In genomic region chrX:100774341-100774811, GRCm38 (mm10) we compare ENCODE assay signal across 8 mouse cellular contexts. TPM values are rescaled to one million over a fixed set of nuclear protein-coding genes. Genes with fewer than 3 reads are reported as not detected.
DNase-seq lines count a peak whose midpoint lies in the region; ATAC-seq lines count a peak whose summit lies in the region.
"Had no signal": no experiment of that assay in that cellular context is flagged by ENCODE, and none has a peak within 500 bp of the region (broad histone marks: within the 10 kb centered on the region; RNA-seq: fewer than 3 reads in every experiment).

No protein-coding gene starts in this region.

- H3K27me3 ChIP-seq in forebrain, embryonic 14.5 days (replicated peaks; ENCODE audit: control insufficient read depth, insufficient read depth, low read length) = no peaks in the 10 kb centered on the region
- peaks cover 27% of the 10 kb centered on the region; the same call in 1 of the 2 replicates for H3K27me3 ChIP-seq in hindbrain, embryonic 10.5 days (ENCODE audit: insufficient read depth, poor library complexity, severe bottlenecking)
- peaks cover 25% of the 10 kb centered on the region for H3K27me3 ChIP-seq in limb, embryonic 12.5 days
- no peaks in the 10 kb centered on the region for H3K27me3 ChIP-seq in midbrain, embryonic 12.5 days

- H3K9ac ChIP-seq in forebrain, embryonic 14.5 days (ENCODE audit: low read length) = peak overlapping the region; percentile 54
- H3K9ac ChIP-seq in limb, embryonic 12.5 days (replicated peaks) = peak overlapping the region; percentile 69
- peak overlapping the region; percentile 46; the same call in 1 of the 2 replicates for H3K9ac ChIP-seq in midbrain, embryonic 12.5 days (replicated peaks)

- H3K36me3 ChIP-seq in forebrain, embryonic 14.5 days (ENCODE audit: control insufficient read depth, insufficient read depth, low read length) = no peaks in the 10 kb centered on the region
- no peaks in the 10 kb centered on the region for H3K36me3 ChIP-seq in hindbrain, embryonic 10.5 days
- H3K36me3 ChIP-seq in limb, embryonic 12.5 days = no peaks in the 10 kb centered on the region
- H3K36me3 ChIP-seq in midbrain, embryonic 12.5 days = no peaks in the 10 kb centered on the region

- H3K27ac ChIP-seq in forebrain, embryonic 14.5 days (ENCODE audit: low read depth, low read length) = no peak overlapping the region
- peak overlapping the region; percentile 82 for H3K27ac ChIP-seq in hindbrain, embryonic 10.5 days
- H3K27ac ChIP-seq in limb, embryonic 12.5 days = no peak overlapping the region
- no peak overlapping the region for H3K27ac ChIP-seq in midbrain, embryonic 12.5 days (replicated peaks)
- H3K27ac ChIP-seq: macrophage had no signal

- H3K4me3 ChIP-seq in forebrain, embryonic 14.5 days (ENCODE audit: low read depth, low read length) = peak overlapping the region; percentile 23
- H3K4me3 ChIP-seq in hindbrain, embryonic 10.5 days = peak overlapping the region; percentile 55
- H3K4me3 ChIP-seq in limb, embryonic 12.5 days (replicated peaks) = peak overlapping the region; percentile 44
- H3K4me3 ChIP-seq in midbrain, embryonic 12.5 days = peak overlapping the region; percentile 40

- H3K4me1 ChIP-seq in forebrain, embryonic 14.5 days (ENCODE audit: control insufficient read depth, insufficient read depth, low read length) = no peaks in the 10 kb centered on the region
- peaks cover 6% of the 10 kb centered on the region for H3K4me1 ChIP-seq in hindbrain, embryonic 10.5 days (replicated peaks)
- H3K4me1 ChIP-seq in limb, embryonic 12.5 days (replicated peaks) = peaks cover 3% of the 10 kb centered on the region
- 0 out of 2 replicates have a peak, but pooled peaks cover 6% of the 10 kb centered on the region for H3K4me1 ChIP-seq in midbrain, embryonic 12.5 days

- no peaks in the 10 kb centered on the region for H3K9me3 ChIP-seq in forebrain, embryonic 14.5 days (replicated peaks; ENCODE audit: control insufficient read depth, low read length)
- H3K9me3 ChIP-seq in hindbrain, embryonic 10.5 days = no peaks in the 10 kb centered on the region
- no peaks in the 10 kb centered on the region for H3K9me3 ChIP-seq in limb, embryonic 12.5 days
- no peaks in the 10 kb centered on the region for H3K9me3 ChIP-seq in midbrain, embryonic 12.5 days

- ATAC-seq in forebrain, embryonic 14.5 days = no peak
- no peak for ATAC-seq in limb, embryonic 12.5 days (ENCODE audit: insufficient number of reproducible peaks, insufficient read depth, low FRiP score, low TSS enrichment, low read depth)
- ATAC-seq in midbrain, embryonic 12.5 days (ENCODE audit: low FRiP score, low read depth) = no peak

- DNase-seq in MN1 (ENCODE audit: low spot score) = peak; percentile 40
- DNase-seq in brain, adult 2 months (ENCODE audit: low read depth, low spot score) = peak; percentile 62
- DNase-seq in forebrain, embryonic 14.5 days (ENCODE audit: low spot score) = peak; percentile 52
- peak; percentile 69 for DNase-seq in hindbrain, embryonic 10.5 days (ENCODE audit: low spot score)
- DNase-seq in spleen, postnatal 10 days (ENCODE audit: low spot score in 2 of 2) = peak; percentile 24 to 69

- peak overlapping the region; percentile 43 for H3K4me2 ChIP-seq in forebrain, embryonic 14.5 days (ENCODE audit: low read length)
- peak overlapping the region; percentile 55 for H3K4me2 ChIP-seq in limb, embryonic 12.5 days
- peak overlapping the region; percentile 54 for H3K4me2 ChIP-seq in midbrain, embryonic 12.5 days (replicated peaks)

- WGBS in forebrain, embryonic 14.5 days = 28% methylated on average over 23 of the region's 23 CpGs
- WGBS in hindbrain, embryonic 10.5 days = 17% methylated on average over 23 of the region's 23 CpGs
- 13% methylated on average over 23 of the region's 23 CpGs for WGBS in limb, embryonic 12.5 days
- WGBS in midbrain, embryonic 12.5 days = 16% methylated on average over 23 of the region's 23 CpGs

RNA-seq across cellular contexts. Expression of gene Dlg3, which starts 6.9 kb away (rescaled TPM):
- polyA plus RNA-seq in forebrain, embryonic 14.5 days (2014; fragmentation: Nextera tagmentation; extraction: Ambion mirVana) = 14.0 and 15.5 TPM in 2 replicates
- polyA plus RNA-seq in hindbrain, embryonic 10.5 days (2016; fragmentation: Nextera tagmentation; extraction: Ambion mirVana) = 12.2 and 15.1 TPM in 2 replicates
- polyA plus RNA-seq in limb, embryonic 12.5 days (2016; fragmentation: Nextera tagmentation; extraction: Ambion mirVana) = 15.7 and 17.6 TPM in 2 replicates
- polyA plus RNA-seq in midbrain, embryonic 12.5 days (2016; fragmentation: Nextera tagmentation; extraction: Ambion mirVana) = 20.0 and 20.8 TPM in 2 replicates

RNA-seq across cellular contexts. Expression of gene Gdpd2, which starts 44.7 kb away (rescaled TPM):
- 12.7 and 13.4 TPM in 2 replicates for polyA plus RNA-seq in forebrain, embryonic 14.5 days (2014; fragmentation: Nextera tagmentation; extraction: Ambion mirVana)
- polyA plus RNA-seq in hindbrain, embryonic 10.5 days (2016; fragmentation: Nextera tagmentation; extraction: Ambion mirVana) = 8.6 and 9.9 TPM in 2 replicates
- 1.7 and 1.9 TPM in 2 replicates for polyA plus RNA-seq in limb, embryonic 12.5 days (2016; fragmentation: Nextera tagmentation; extraction: Ambion mirVana)
- polyA plus RNA-seq in midbrain, embryonic 12.5 days (2016; fragmentation: Nextera tagmentation; extraction: Ambion mirVana) = 12.8 and 14.5 TPM in 2 replicates
- polyA plus RNA-seq: macrophage had no signal
